Mouse (Mus musculus): ENCODE measurements around the gene Fbxl5. TPM values are rescaled to one million over a fixed set of nuclear protein-coding genes. Genes with fewer than 3 reads are reported as not detected.

The Fbxl5 gene
- polyA plus RNA-seq, 1 experiment from 2014 or later: 57.4 TPM

- 0 out of 2 replicates have a peak, but pooled peaks cover 3% of the 10 kb centered on the region for H3K27me3 ChIP-seq (ENCODE audit: low read depth, poor library complexity, severe bottlenecking)
- DNase-seq (ENCODE audit: low spot score): no peak
- H3K4me3 ChIP-seq: no peak overlapping the region
- WGBS: 80% methylated on average over 8 of the region's 8 CpGs
- no peak overlapping the region for H3K27ac ChIP-seq (replicated peaks)
- no peaks in the 10 kb centered on the region for H3K9me3 ChIP-seq (replicated peaks)
- H3K4me1 ChIP-seq: peaks cover 6% of the 10 kb centered on the region; the same call in 1 of the 2 replicates
- no peaks in the 10 kb centered on the region for H3K36me3 ChIP-seq
Observed at GRCm38 (mm10) chr5:43822199-43822598, 761 bp upstream of the Fbxl5 start.

- H3K4me3 ChIP-seq: no peak overlapping the region
- peaks cover 6% of the 10 kb centered on the region; the same call in 1 of the 2 replicates for H3K4me1 ChIP-seq
- H3K36me3 ChIP-seq: no peaks in the 10 kb centered on the region
- 0 out of 2 replicates have a peak, but pooled peaks cover 3% of the 10 kb centered on the region for H3K27me3 ChIP-seq (ENCODE audit: low read depth, poor library complexity, severe bottlenecking)
- H3K27ac ChIP-seq (replicated peaks): no peak overlapping the region
- no peak for DNase-seq (ENCODE audit: low spot score)
- H3K9me3 ChIP-seq (replicated peaks): no peaks in the 10 kb centered on the region
- WGBS: 94% methylated on average over 11 of the region's 11 CpGs
Observed at GRCm38 (mm10) chr5:43820785-43821184, 653 bp downstream of the Fbxl5 start.

- no peak for DNase-seq (ENCODE audit: low spot score)
- no peak within 1 kb of the TSS for H3K4me3 ChIP-seq
- no peaks in the 10 kb centered on the region for H3K36me3 ChIP-seq
- peaks cover 6% of the 10 kb centered on the region; the same call in 1 of the 2 replicates for H3K4me1 ChIP-seq
- H3K27ac ChIP-seq (replicated peaks): peak within 1 kb of the TSS; percentile 13; the same call in 1 of the 2 replicates
- H3K9me3 ChIP-seq (replicated peaks): no peaks in the 10 kb centered on the region
- H3K27me3 ChIP-seq (ENCODE audit: low read depth, poor library complexity, severe bottlenecking): 0 out of 2 replicates have a peak, but pooled peaks cover 3% of the 10 kb centered on the region
- WGBS: 53% methylated on average over 12 of the region's 12 CpGs
Observed at GRCm38 (mm10) chr5:43818695-43819094, 2.7 kb downstream of the Fbxl5 start, which contains the start of gene Bst1. TSS of gene Bst1 (plus strand) at chr5:43818885.

GRCm38 (mm10) chr5:43815769-43816168 lies 5.7 kb downstream of the Fbxl5 start:
- Histone ChIP-seq H3K4me3 (no peak overlapping the region), H3K36me3 (no peaks in the 10 kb centered on the region), H3K27me3 (ENCODE audit: low read depth, poor library complexity, severe bottlenecking) (0 out of 2 replicates have a peak, but pooled peaks cover 3% of the 10 kb centered on the region), H3K4me1 (peaks cover 10% of the 10 kb centered on the region), H3K27ac (replicated peaks) (no peak overlapping the region), H3K9me3 (replicated peaks) (no peaks in the 10 kb centered on the region)
- WGBS: 54% methylated on average over 1 of the region's 1 CpGs
- DNase-seq (ENCODE audit: low spot score): no peak

- no peak for DNase-seq (ENCODE audit: low spot score)
- no peaks in the 10 kb centered on the region for H3K36me3 ChIP-seq
- WGBS: 84% methylated on average over 2 of the region's 2 CpGs
Observed at GRCm38 (mm10) chr5:43814536-43814935, 6.9 kb downstream of the Fbxl5 start.

GRCm38 (mm10) chr5:43810427-43811062 lies 10.9 kb downstream of the Fbxl5 start:
- H3K27me3 ChIP-seq (ENCODE audit: low read depth, poor library complexity, severe bottlenecking): peaks cover 17% of the 10 kb centered on the region
- no peak for DNase-seq (ENCODE audit: low spot score)
- H3K4me3 ChIP-seq: no peak overlapping the region
- H3K9me3 ChIP-seq (replicated peaks): no peaks in the 10 kb centered on the region
- no peak overlapping the region for H3K27ac ChIP-seq (replicated peaks)
- H3K36me3 ChIP-seq: no peaks in the 10 kb centered on the region
- H3K4me1 ChIP-seq: peaks cover 10% of the 10 kb centered on the region
- 76% methylated on average over 1 of the region's 1 CpGs for WGBS

More at GRCm38 (mm10) chr5:43814536-43814935, 6.9 kb downstream of the Fbxl5 start:
- Histone ChIP-seq H3K27me3 (ENCODE audit: low read depth, poor library complexity, severe bottlenecking) (0 out of 2 replicates have a peak, but pooled peaks cover 3% of the 10 kb centered on the region), H3K4me1 (peaks cover 10% of the 10 kb centered on the region), H3K9me3 (replicated peaks) (no peaks in the 10 kb centered on the region), H3K4me3 (no peak overlapping the region), H3K27ac (replicated peaks) (no peak overlapping the region)

GRCm38 (mm10) chr5:43807744-43808696 lies 13.4 kb downstream of the Fbxl5 start:
- Histone ChIP-seq H3K9me3 (replicated peaks) (no peaks in the 10 kb centered on the region), H3K36me3 (no peaks in the 10 kb centered on the region), H3K4me3 (peak overlapping the region; percentile 61), H3K27ac (replicated peaks) (peak overlapping the region; percentile 90), H3K27me3 (ENCODE audit: low read depth, poor library complexity, severe bottlenecking) (peaks cover 17% of the 10 kb centered on the region), H3K4me1 (peaks cover 10% of the 10 kb centered on the region)
- WGBS: 4% methylated on average over 48 of the region's 48 CpGs
- peak; percentile 91 for DNase-seq (ENCODE audit: low spot score)

- peaks cover 6% of the 10 kb centered on the region; the same call in 1 of the 2 replicates for H3K4me1 ChIP-seq
- no peak overlapping the region for H3K4me3 ChIP-seq
- H3K27ac ChIP-seq (replicated peaks): no peak overlapping the region
- no peaks in the 10 kb centered on the region for H3K36me3 ChIP-seq
- no peak for DNase-seq (ENCODE audit: low spot score)
- WGBS: 80% methylated on average over 4 of the region's 4 CpGs
- H3K9me3 ChIP-seq (replicated peaks): no peaks in the 10 kb centered on the region
- H3K27me3 ChIP-seq (ENCODE audit: low read depth, poor library complexity, severe bottlenecking): peaks cover 17% of the 10 kb centered on the region
Observed at GRCm38 (mm10) chr5:43806914-43807313, 14.5 kb downstream of the Fbxl5 start.

GRCm38 (mm10) chr5:43806340-43806739 lies 15.1 kb downstream of the Fbxl5 start:
- H3K27ac ChIP-seq (replicated peaks): no peak overlapping the region
- H3K9me3 ChIP-seq (replicated peaks): no peaks in the 10 kb centered on the region
- H3K4me1 ChIP-seq: peaks cover 6% of the 10 kb centered on the region; the same call in 1 of the 2 replicates
- DNase-seq (ENCODE audit: low spot score): no peak
- 90% methylated on average over 7 of the region's 7 CpGs for WGBS
- H3K4me3 ChIP-seq: no peak overlapping the region
- H3K36me3 ChIP-seq: no peaks in the 10 kb centered on the region
- H3K27me3 ChIP-seq (ENCODE audit: low read depth, poor library complexity, severe bottlenecking): peaks cover 17% of the 10 kb centered on the region

GRCm38 (mm10) chr5:43805401-43805800 lies 16.0 kb downstream of the Fbxl5 start:
- Histone ChIP-seq H3K36me3 (no peaks in the 10 kb centered on the region), H3K27me3 (ENCODE audit: low read depth, poor library complexity, severe bottlenecking) (peaks cover 17% of the 10 kb centered on the region), H3K27ac (replicated peaks) (no peak overlapping the region), H3K4me1 (peaks cover 11% of the 10 kb centered on the region; the same call in 1 of the 2 replicates), H3K9me3 (replicated peaks) (no peaks in the 10 kb centered on the region), H3K4me3 (no peak overlapping the region)
- no peak for DNase-seq (ENCODE audit: low spot score)
- 88% methylated on average over 2 of the region's 2 CpGs for WGBS

- Histone ChIP-seq H3K36me3 (no peaks in the 10 kb centered on the region), H3K4me3 (no peak overlapping the region), H3K27me3 (ENCODE audit: low read depth, poor library complexity, severe bottlenecking) (peaks cover 6% of the 10 kb centered on the region), H3K4me1 (peaks cover 5% of the 10 kb centered on the region; the same call in 1 of the 2 replicates), H3K9me3 (replicated peaks) (no peaks in the 10 kb centered on the region), H3K27ac (replicated peaks) (no peak overlapping the region)
- WGBS: 88% methylated on average over 4 of the region's 4 CpGs
- no peak for DNase-seq (ENCODE audit: low spot score)
Observed at GRCm38 (mm10) chr5:43801798-43802197, 19.6 kb downstream of the Fbxl5 start.

- H3K36me3 ChIP-seq: no peaks in the 10 kb centered on the region
Observed at GRCm38 (mm10) chr5:43801253-43801652, 20.2 kb downstream of the Fbxl5 start.

More at GRCm38 (mm10) chr5:43801253-43801652, 20.2 kb downstream of the Fbxl5 start:
- Histone ChIP-seq H3K4me1 (peaks cover 5% of the 10 kb centered on the region; the same call in 1 of the 2 replicates), H3K4me3 (no peak overlapping the region), H3K27me3 (ENCODE audit: low read depth, poor library complexity, severe bottlenecking) (0 out of 2 replicates have a peak, but pooled peaks cover under 1% of the 10 kb centered on the region), H3K27ac (replicated peaks) (no peak overlapping the region), H3K9me3 (replicated peaks) (no peaks in the 10 kb centered on the region)
- DNase-seq (ENCODE audit: low spot score): no peak

All from midbrain, embryonic 10.5 days (tissue).